Mouse (Mus musculus) heart, postnatal 10 days (tissue): Measurements from ENCODE around the gene Nat14. TPM values are rescaled to one million over a fixed set of nuclear protein-coding genes. Genes with fewer than 3 reads are reported as not detected.

Source experiments
- DNase-seq, 2 experiments: peaks; one replicate each; pipeline ENCODE4 v3.0.0; 2021
- intact Hi-C: fragments of 180-260 bp; cut with DNase I; formaldehyde crosslinking; loops from one replicate; pipeline ENCODE4 v1.15.1; 2025
- total RNA-seq, 2 experiments: library from RNA; stranded (reverse); gene quantifications; 2 replicates each; pipeline ENCODE4 v1.2.3; 2021

Gene Nat14
- total RNA-seq, 2 experiments from 2014 or later, result 4.9 to 5.2 TPM

GRCm38 (mm10) chr7:4919096-4919495, 2.7 kb upstream of the Nat14 start:
- intact Hi-C loops, result loop anchor here (5.0 kb wide), 1 partner anchor 107 kb away; the partner anchor contains the start of gene Ube2s
- no peak for DNase-seq

- no peak for DNase-seq
- intact Hi-C loops, result loop anchor here (5.0 kb wide), 1 partner anchor 108 kb away; the partner anchor contains the start of gene Ube2s
Observed at GRCm38 (mm10) chr7:4919971-4920370, 1.9 kb upstream of the Nat14 start.

GRCm38 (mm10) chr7:4920496-4920895, 1.3 kb upstream of the Nat14 start:
- DNase-seq, result no peak
- intact Hi-C loops, result no loop called here

GRCm38 (mm10) chr7:4920976-4921823, 628 bp upstream of the Nat14 start:
- DNase-seq, result peak; percentile 49 to 61
- intact Hi-C loops, result no loop called here

GRCm38 (mm10) chr7:4922508-4922907, 680 bp downstream of the Nat14 start:
- intact Hi-C loops, result no loop called here
- peak; percentile 74 to 83 for DNase-seq

- DNase-seq, result peak in 1 of 2 experiments; percentile 50
- intact Hi-C loops, result no loop called here
Observed at GRCm38 (mm10) chr7:4922931-4923565, 1.2 kb downstream of the Nat14 start.

GRCm38 (mm10) chr7:4923586-4924364, 1.9 kb downstream of the Nat14 start:
- peak; percentile 61 to 72 for DNase-seq
- intact Hi-C loops, result no loop called here

GRCm38 (mm10) chr7:4924483-4924882, 2.7 kb downstream of the Nat14 start:
- intact Hi-C loops, result no loop called here
- DNase-seq, result peak in 1 of 2 experiments; percentile 34

- intact Hi-C loops, result loop anchor here (1.0 kb wide), 1 partner anchor 14 kb away; no protein-coding TSS in a partner anchor
Observed at GRCm38 (mm10) chr7:4924891-4925301, 3.1 kb downstream of the Nat14 start.

GRCm38 (mm10) chr7:4925441-4926381, 3.9 kb downstream of the Nat14 start, which contains the start of gene Ssc5d:
TSS of gene Ssc5d (plus strand) at chr7:4925785.
- intact Hi-C loops, result loop anchor here (1.0 kb wide), 1 partner anchor 14 kb away; no protein-coding TSS in a partner anchor
- DNase-seq, result peak; percentile 72 to 73

More at GRCm38 (mm10) chr7:4924891-4925301, 3.1 kb downstream of the Nat14 start:
- DNase-seq, result peak; percentile 70 to 79

- no peak for DNase-seq
- intact Hi-C loops, result no loop called here
Observed at GRCm38 (mm10) chr7:4926849-4927248, 5.0 kb downstream of the Nat14 start.

- peak in 1 of 2 experiments; percentile 48 for DNase-seq
- intact Hi-C loops, result no loop called here
Observed at GRCm38 (mm10) chr7:4927711-4928110, 5.9 kb downstream of the Nat14 start.

GRCm38 (mm10) chr7:4928323-4928722, 6.5 kb downstream of the Nat14 start:
- intact Hi-C loops, result no loop called here

GRCm38 (mm10) chr7:4933103-4933502, 11.3 kb downstream of the Nat14 start:
- intact Hi-C loops, result no loop called here
- DNase-seq, result no peak

More at GRCm38 (mm10) chr7:4928323-4928722, 6.5 kb downstream of the Nat14 start:
- no peak for DNase-seq

- intact Hi-C loops, result no loop called here
- no peak for DNase-seq
Observed at GRCm38 (mm10) chr7:4934160-4934914, 12.5 kb downstream of the Nat14 start.

- no peak for DNase-seq
- intact Hi-C loops, result no loop called here
Observed at GRCm38 (mm10) chr7:4936832-4937231, 15.0 kb downstream of the Nat14 start.

- intact Hi-C loops, result no loop called here
- DNase-seq, result no peak
Observed at GRCm38 (mm10) chr7:4937392-4937791, 15.6 kb downstream of the Nat14 start.

- DNase-seq, result peak; percentile 77 to 84
- intact Hi-C loops, result loop anchor here (2.0 kb wide), 1 partner anchor 72 kb away; no protein-coding TSS in a partner anchor
Observed at GRCm38 (mm10) chr7:4938456-4938855, 16.6 kb downstream of the Nat14 start.

- DNase-seq, result peak; percentile 83 to 92
- intact Hi-C loops, result loop anchor here (1.0 to 5.0 kb wide), 5 partner anchors 29 to 383 kb away; partner anchors contain the start of gene Rasl2-9
Observed at GRCm38 (mm10) chr7:4940068-4940479, 18.2 kb downstream of the Nat14 start.
